Mouse (Mus musculus): ENCODE measurements around the gene Hus1. TPM values are rescaled to one million over a fixed set of nuclear protein-coding genes. Genes with fewer than 3 reads are reported as not detected.

Gene Hus1
- 11.0 and 13.8 TPM in 2 replicates for polyA plus RNA-seq (2015; fragmentation: Nextera tagmentation; extraction: Ambion mirVana)

DNA sequence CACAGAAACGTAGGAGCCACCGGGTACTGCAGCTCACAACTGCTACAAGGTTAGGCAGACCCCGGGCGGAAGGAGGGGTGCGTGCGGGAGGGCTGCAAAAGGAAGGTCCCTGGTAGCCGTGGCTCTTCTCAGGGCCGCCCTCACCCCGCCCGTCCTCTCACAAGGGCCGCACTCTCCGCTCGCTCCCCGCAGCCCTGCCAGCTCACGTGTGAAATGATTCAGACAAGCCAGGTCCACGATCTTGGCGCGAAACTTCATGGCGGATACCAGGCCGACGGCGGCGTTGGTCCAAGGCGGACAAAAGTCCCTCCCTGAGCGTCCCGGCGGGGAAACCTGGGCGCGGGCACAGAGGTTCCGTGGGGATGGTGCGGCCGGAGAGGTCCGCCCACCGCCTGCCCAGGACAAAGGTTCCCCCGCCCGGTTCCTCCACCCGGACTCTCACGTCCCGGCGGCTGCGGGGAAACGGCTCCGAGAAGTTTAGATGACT is at the start of gene Hus1:
Hus1 (minus strand) TSS at position 339 of the 487 bp plus-strand sequence.
- no peaks in the 10 kb centered on the region for H3K27me3 ChIP-seq (replicated peaks)
- H3K9me3 ChIP-seq (replicated peaks) = no peaks in the 10 kb centered on the region
- H3K27ac ChIP-seq (replicated peaks) = peak within 1 kb of the TSS; percentile 87
- peaks cover 12% of the 10 kb centered on the region for H3K4me1 ChIP-seq
- ATAC-seq (ENCODE audit: low FRiP score) = peak; percentile 89
- H3K4me3 ChIP-seq (replicated peaks) = peak within 1 kb of the TSS; percentile 73
- peak within 1 kb of the TSS; percentile 76 for H3K9ac ChIP-seq (replicated peaks)
- H3K4me2 ChIP-seq = peak within 1 kb of the TSS; percentile 84
- no peaks in the 10 kb centered on the region; the same call in 1 of the 2 replicates for H3K36me3 ChIP-seq
- WGBS = 0% methylated on average over 43 of the region's 43 CpGs

DNA sequence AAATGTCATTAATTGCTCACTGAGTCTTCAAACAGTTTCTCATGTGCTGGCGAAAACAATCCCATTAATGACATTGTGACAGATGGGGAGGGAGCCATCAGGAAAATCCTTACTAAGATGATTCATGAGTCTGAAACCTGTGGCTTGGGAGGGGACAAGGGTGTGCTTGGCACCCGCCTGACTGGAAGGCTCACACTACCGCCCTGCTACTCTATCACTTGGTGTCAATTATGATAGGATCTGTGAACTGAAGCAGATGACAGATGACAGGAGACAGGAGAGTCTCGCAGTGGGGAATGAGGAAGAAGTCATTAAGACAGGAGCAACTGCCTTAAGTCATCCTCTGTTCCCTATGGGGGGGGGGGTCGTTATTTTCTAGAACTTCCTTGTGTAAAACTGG is 49.5 kb upstream of the Hus1 start:
- H3K4me1 ChIP-seq = no peaks in the 10 kb centered on the region
- H3K4me3 ChIP-seq (replicated peaks) = no peak overlapping the region
- H3K9ac ChIP-seq (replicated peaks) = no peak overlapping the region
- WGBS = 71% methylated on average over 5 of the region's 5 CpGs
- no peak for ATAC-seq (ENCODE audit: low FRiP score)
- no peak overlapping the region for H3K4me2 ChIP-seq
- no peak overlapping the region for H3K27ac ChIP-seq (replicated peaks)
- H3K36me3 ChIP-seq = no peaks in the 10 kb centered on the region
- H3K9me3 ChIP-seq (replicated peaks) = no peaks in the 10 kb centered on the region
- no peaks in the 10 kb centered on the region for H3K27me3 ChIP-seq (replicated peaks)

DNA sequence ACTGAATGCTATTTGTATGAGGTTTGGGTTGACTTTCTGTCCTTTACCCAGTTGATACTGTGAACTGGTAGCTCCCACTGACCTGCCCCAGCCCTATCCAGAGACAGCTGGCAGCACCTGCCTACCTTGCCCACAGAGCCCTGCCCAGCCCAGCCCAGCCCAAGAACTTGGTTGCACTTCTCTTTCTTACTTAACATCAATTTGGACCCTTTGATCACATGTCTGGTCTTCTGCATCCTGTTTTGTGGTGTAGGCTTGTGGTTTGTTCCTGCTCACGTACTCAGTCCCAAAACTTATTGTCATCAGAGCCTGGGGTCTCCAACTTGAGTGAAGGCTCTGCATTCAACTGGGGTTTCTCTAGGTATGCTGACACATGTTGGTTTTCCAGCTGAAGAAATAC is 49.0 kb upstream of the Hus1 start:
- H3K4me3 ChIP-seq (replicated peaks) = no peak overlapping the region
- H3K27ac ChIP-seq (replicated peaks) = no peak overlapping the region
- H3K9me3 ChIP-seq (replicated peaks) = no peaks in the 10 kb centered on the region
- no peak for ATAC-seq (ENCODE audit: low FRiP score)
- H3K9ac ChIP-seq (replicated peaks) = no peak overlapping the region
- H3K4me2 ChIP-seq = no peak overlapping the region
- no peaks in the 10 kb centered on the region for H3K4me1 ChIP-seq
- no peaks in the 10 kb centered on the region for H3K36me3 ChIP-seq
- no peaks in the 10 kb centered on the region for H3K27me3 ChIP-seq (replicated peaks)
- WGBS = 76% methylated on average over 1 of the region's 1 CpGs

DNA sequence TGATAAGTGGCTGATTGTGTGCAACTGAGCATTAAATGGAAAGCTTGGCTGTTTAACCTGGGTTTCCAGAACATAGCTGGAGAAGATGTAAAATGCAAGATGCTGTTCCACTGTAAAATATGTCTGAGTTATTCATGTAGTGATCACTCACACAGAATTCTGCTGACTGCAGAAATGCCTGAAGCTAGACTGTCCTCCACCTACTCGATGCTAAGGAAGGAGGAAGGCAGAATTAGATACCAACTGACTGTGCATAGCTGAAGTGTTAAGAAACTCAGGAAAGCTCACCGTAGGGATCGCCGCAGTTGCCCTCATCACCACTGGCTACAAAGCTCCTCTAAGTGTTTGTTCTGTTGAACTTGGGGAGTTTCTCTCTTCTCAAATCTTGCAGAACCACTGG is 46.7 kb upstream of the Hus1 start:
- 95% methylated on average over 4 of the region's 4 CpGs for WGBS
- ATAC-seq (ENCODE audit: low FRiP score) = no peak

DNA sequence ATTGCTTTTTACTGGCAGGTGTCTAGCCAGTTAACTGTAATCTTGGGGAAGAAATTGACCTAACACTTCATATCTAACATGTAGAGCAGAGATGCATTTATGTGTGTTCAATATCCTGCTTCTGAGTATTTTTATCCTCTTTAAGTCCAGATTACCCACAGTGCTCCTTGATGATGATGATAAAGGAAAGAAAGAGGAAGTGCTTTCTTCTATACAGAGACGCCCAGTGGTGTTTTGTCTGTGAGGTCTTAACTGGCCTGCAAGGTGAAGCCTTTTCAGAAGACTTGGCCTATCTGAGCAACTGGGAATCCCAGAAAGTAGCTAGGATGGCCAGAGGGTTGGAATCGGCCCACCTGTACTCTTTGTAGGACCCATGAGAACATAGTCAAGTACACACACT is 45.9 kb upstream of the Hus1 start:
- Histone ChIP-seq H3K4me2 (no peak overlapping the region), H3K4me3 (replicated peaks) (no peak overlapping the region), H3K36me3 (no peaks in the 10 kb centered on the region), H3K27me3 (replicated peaks) (no peaks in the 10 kb centered on the region), H3K9ac (replicated peaks) (no peak overlapping the region), H3K9me3 (replicated peaks) (no peaks in the 10 kb centered on the region), H3K4me1 (no peaks in the 10 kb centered on the region), H3K27ac (replicated peaks) (no peak overlapping the region)
- 84% methylated on average over 2 of the region's 2 CpGs for WGBS
- no peak for ATAC-seq (ENCODE audit: low FRiP score)

More for the DNA sequence above, 46.7 kb upstream of the Hus1 start:
- no peaks in the 10 kb centered on the region for H3K36me3 ChIP-seq
- no peak overlapping the region for H3K4me2 ChIP-seq
- H3K4me1 ChIP-seq = no peaks in the 10 kb centered on the region
- no peaks in the 10 kb centered on the region for H3K9me3 ChIP-seq (replicated peaks)
- no peak overlapping the region for H3K4me3 ChIP-seq (replicated peaks)
- H3K27ac ChIP-seq (replicated peaks) = no peak overlapping the region
- H3K9ac ChIP-seq (replicated peaks) = no peak overlapping the region
- no peaks in the 10 kb centered on the region for H3K27me3 ChIP-seq (replicated peaks)

DNA sequence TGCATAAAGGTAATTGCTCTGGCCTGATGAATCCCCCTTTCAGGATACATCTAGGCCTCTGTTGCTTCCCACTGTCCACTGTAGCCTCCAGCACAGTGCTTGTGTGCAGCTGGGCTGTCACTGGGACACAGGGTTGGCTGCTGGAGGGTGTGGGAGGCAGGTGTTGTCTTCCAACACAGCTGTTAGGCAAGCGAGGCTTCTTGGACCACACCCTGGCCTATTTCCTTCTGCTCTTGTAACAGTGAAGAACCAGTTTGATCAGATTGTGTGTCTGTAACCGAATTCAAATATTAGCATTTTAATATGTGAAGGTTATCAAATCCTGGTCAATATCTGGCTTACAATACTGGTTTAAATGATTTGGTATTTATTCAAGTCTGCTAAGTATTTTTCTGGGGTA is 40.9 kb upstream of the Hus1 start:
- H3K27ac ChIP-seq (replicated peaks) = no peak overlapping the region
- WGBS = 73% methylated on average over 2 of the region's 2 CpGs
- H3K9ac ChIP-seq (replicated peaks) = no peak overlapping the region
- H3K4me1 ChIP-seq = peaks cover 11% of the 10 kb centered on the region
- H3K4me3 ChIP-seq (replicated peaks) = no peak overlapping the region
- H3K9me3 ChIP-seq (replicated peaks) = no peaks in the 10 kb centered on the region
- no peak overlapping the region for H3K4me2 ChIP-seq
- H3K27me3 ChIP-seq (replicated peaks) = peaks cover 26% of the 10 kb centered on the region
- H3K36me3 ChIP-seq = no peaks in the 10 kb centered on the region
- ATAC-seq (ENCODE audit: low FRiP score) = no peak

GRCm38 (mm10) chr11:9050241-9050640 is 39.2 kb upstream of the Hus1 start:
- WGBS = 81% methylated on average over 4 of the region's 4 CpGs
- Histone ChIP-seq H3K36me3 (no peaks in the 10 kb centered on the region), H3K9ac (replicated peaks) (no peak overlapping the region), H3K4me3 (replicated peaks) (no peak overlapping the region), H3K4me1 (peaks cover 11% of the 10 kb centered on the region), H3K4me2 (peak overlapping the region; percentile 99), H3K9me3 (replicated peaks) (no peaks in the 10 kb centered on the region), H3K27ac (replicated peaks) (no peak overlapping the region), H3K27me3 (replicated peaks) (peaks cover 26% of the 10 kb centered on the region)
- ATAC-seq (ENCODE audit: low FRiP score) = no peak

GRCm38 (mm10) chr11:9048703-9049060 is 37.7 kb upstream of the Hus1 start, which contains the start of gene Sun3:
Sun3 (minus strand) TSS chr11:9048991.
- Histone ChIP-seq H3K9me3 (replicated peaks) (no peaks in the 10 kb centered on the region), H3K4me2 (peak within 1 kb of the TSS; percentile 99), H3K4me3 (replicated peaks) (peak within 1 kb of the TSS; percentile 56), H3K36me3 (no peaks in the 10 kb centered on the region), H3K27me3 (replicated peaks) (peaks cover 26% of the 10 kb centered on the region), H3K9ac (replicated peaks) (peak within 1 kb of the TSS; percentile 23), H3K4me1 (peaks cover 11% of the 10 kb centered on the region), H3K27ac (replicated peaks) (no peak within 1 kb of the TSS)
- WGBS = under 1% methylated on average over 18 of the region's 18 CpGs
- ATAC-seq (ENCODE audit: low FRiP score) = peak; percentile 79

GRCm38 (mm10) chr11:9048011-9048702 is 37.2 kb upstream of the Hus1 start, which contains the start of gene Gm11992:
Gm11992 (plus strand) TSS chr11:9048594.
- Histone ChIP-seq H3K4me3 (replicated peaks) (peak within 1 kb of the TSS; percentile 56), H3K27me3 (replicated peaks) (peaks cover 26% of the 10 kb centered on the region), H3K4me2 (peak within 1 kb of the TSS; percentile 99), H3K9ac (replicated peaks) (peak within 1 kb of the TSS; percentile 23), H3K27ac (replicated peaks) (no peak within 1 kb of the TSS), H3K4me1 (peaks cover 11% of the 10 kb centered on the region), H3K36me3 (no peaks in the 10 kb centered on the region), H3K9me3 (replicated peaks) (no peaks in the 10 kb centered on the region)
- peak; percentile 100 for ATAC-seq (ENCODE audit: low FRiP score)
- 4% methylated on average over 21 of the region's 21 CpGs for WGBS

DNA sequence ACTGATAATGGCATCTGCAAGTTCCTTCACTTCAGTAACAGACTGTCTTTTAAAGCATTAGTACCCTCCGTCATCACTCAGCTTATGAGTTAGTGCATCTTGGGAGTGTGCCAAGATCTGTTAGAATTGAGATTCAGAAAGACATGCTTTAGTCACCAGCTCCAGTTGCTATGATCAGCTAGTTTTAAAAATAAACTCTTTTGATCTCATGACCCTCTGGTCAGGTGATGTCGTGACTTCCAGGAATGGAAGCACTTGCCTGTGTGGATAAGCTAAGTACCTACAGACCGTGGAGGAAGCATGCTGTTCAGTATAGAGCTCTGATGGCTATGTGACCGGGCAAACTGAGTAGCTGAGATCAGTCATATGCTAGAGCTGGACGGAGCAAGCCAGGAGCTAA is 36.1 kb upstream of the Hus1 start:
- Histone ChIP-seq H3K36me3 (no peaks in the 10 kb centered on the region), H3K27me3 (replicated peaks) (peaks cover 26% of the 10 kb centered on the region), H3K4me1 (peaks cover 11% of the 10 kb centered on the region), H3K9ac (replicated peaks) (no peak overlapping the region), H3K4me3 (replicated peaks) (no peak overlapping the region), H3K4me2 (no peak overlapping the region), H3K9me3 (replicated peaks) (no peaks in the 10 kb centered on the region), H3K27ac (replicated peaks) (no peak overlapping the region)
- 82% methylated on average over 5 of the region's 5 CpGs for WGBS
- ATAC-seq (ENCODE audit: low FRiP score) = no peak

- Histone ChIP-seq H3K4me2 (no peak overlapping the region), H3K4me1 (peaks cover 11% of the 10 kb centered on the region), H3K27ac (replicated peaks) (no peak overlapping the region), H3K36me3 (no peaks in the 10 kb centered on the region), H3K9ac (replicated peaks) (no peak overlapping the region), H3K9me3 (replicated peaks) (no peaks in the 10 kb centered on the region), H3K4me3 (replicated peaks) (no peak overlapping the region), H3K27me3 (replicated peaks) (peaks cover 26% of the 10 kb centered on the region)
- 89% methylated on average over 2 of the region's 2 CpGs for WGBS
- ATAC-seq (ENCODE audit: low FRiP score) = no peak
Observed at GRCm38 (mm10) chr11:9046546-9046945, 35.6 kb upstream of the Hus1 start.

DNA sequence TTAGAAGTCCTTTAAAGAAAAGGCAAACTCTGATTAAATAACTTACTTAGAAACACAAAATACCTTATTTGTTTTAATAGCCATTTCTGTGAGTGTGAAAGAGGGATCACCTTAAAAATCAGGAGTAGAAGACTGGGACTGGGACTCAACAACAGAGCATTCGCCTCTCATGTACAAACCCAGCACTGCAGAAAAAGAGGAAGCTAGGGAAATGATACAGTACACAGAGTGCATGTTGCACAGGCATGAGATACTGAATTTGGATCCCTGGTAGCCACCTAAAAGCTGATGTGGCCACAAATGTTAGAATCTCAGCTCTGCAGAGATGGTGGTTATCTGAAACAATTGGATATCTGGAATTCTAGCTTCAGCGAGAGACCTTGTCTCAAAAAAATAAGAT is 20.5 kb upstream of the Hus1 start:
- Histone ChIP-seq H3K9ac (replicated peaks) (no peak overlapping the region), H3K4me2 (no peak overlapping the region), H3K27me3 (replicated peaks) (no peaks in the 10 kb centered on the region), H3K9me3 (replicated peaks) (no peaks in the 10 kb centered on the region), H3K4me1 (no peaks in the 10 kb centered on the region), H3K4me3 (replicated peaks) (no peak overlapping the region), H3K27ac (replicated peaks) (no peak overlapping the region), H3K36me3 (no peaks in the 10 kb centered on the region)
- WGBS = 90% methylated on average over 2 of the region's 2 CpGs
- no peak for ATAC-seq (ENCODE audit: low FRiP score)

Data from neural tube, embryonic 15.5 days (tissue).